Mouse (Mus musculus) thymus, postnatal 14 days (tissue): ENCODE results near the gene Lamp3.
"Not testable (repeated sequence)": the region's sequence is repeated elsewhere in the genome, so short reads cannot be mapped to it uniquely, and the experiment has no call there.

Experiments
- DNase-seq: peaks from one replicate; pipeline ENCODE4 v3.0.0; 2021

The Lamp3 gene

DNA sequence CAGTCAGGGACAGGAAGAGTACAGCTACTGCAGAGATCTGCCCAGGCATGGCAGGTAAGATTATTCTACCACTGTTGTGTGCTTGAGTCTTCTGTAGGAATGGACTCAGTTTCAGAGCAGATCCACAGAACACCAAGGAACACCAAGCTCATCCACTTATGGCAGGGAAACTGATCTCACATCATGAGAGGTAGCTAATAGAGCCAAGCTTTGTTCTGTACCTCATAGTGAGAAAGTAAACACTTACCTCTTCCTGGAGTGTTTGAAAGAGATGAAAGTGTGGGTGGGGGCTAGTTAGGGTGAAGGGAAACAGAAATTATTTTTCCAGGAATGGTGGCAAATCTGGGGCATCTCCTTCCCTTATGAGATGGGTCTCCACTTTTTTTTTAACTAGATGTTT lies at the start of gene Lamp3:
Lamp3 (minus strand) TSS at position 160 of the 400 bp plus-strand sequence.
- no peak for DNase-seq

DNA sequence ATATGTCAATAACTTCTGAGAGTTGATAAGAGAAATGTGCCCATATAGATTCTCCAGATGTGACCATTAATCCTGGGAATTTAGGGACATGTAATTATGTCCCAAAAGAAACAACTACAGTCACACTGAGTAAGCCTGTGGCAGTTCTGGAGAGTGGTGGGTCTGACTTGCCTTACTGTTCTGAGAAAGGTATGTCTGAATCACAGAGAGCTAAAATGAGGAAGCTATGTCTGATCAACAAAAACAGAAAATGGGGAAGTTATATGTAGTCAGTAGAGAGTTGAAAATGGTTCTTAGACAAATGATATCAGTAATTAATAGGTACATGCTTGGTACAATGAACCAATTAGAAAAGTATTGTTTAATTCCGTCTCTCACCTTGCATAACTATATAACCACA lies 26.7 kb upstream of the Lamp3 start:
- no peak for DNase-seq

DNA sequence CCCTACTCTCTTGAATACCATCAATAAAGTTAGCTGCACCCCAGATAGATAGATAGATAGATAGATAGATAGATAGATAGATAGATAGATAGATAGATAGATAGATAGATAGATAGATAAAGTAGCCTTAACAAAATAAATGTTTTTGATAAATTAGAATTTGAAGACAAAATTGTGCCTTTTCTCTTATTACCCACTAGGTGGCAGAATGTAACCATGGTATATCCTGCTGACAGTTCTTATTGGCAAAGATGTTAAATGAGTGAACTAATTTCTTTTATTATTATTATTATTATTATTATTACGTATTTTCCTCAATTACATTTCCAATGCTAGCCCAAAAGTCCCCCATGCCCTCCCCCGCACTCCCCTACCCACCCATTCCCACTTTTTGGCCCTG lies 18.0 kb upstream of the Lamp3 start:
- not testable (repeated sequence) for DNase-seq

DNA sequence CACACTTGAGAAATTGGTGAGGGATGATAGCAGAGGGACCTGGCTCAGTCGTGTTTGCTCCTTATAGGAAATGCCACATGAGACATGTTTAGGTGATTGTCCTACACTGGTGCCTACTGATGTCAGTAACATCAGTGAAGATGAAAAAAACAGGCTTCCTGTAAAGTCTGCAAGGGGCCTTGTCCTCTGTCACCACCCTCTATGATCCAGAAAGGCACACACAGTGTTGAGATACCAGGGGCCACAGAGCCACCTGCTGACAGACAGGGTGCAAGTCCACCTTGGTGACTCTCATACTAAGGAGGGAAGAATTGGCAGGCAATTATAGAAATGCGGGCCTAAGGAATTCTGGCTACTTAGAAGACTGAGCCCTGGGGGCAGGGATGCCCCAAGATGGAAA lies 14.8 kb upstream of the Lamp3 start:
- no peak for DNase-seq

DNA sequence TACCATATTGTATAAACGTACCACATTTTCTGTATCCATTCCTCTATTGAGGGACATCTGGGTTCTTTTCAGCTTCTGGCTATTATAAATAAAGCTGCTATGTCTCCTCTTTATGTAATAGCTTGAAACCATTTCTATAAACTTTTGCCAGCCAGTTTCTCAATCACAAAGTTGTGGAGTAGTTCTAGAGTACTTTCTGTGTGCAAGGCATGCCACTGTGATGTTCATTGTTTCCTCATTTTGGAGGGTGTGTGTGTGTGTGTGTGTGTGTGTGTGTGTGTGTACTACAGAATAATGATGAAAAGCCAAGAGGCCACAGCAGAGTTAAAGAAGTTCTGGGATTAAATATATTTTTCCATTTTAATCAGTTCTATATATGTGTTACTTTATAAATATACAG lies 1.2 kb upstream of the Lamp3 start:
- DNase-seq, result no peak

DNA sequence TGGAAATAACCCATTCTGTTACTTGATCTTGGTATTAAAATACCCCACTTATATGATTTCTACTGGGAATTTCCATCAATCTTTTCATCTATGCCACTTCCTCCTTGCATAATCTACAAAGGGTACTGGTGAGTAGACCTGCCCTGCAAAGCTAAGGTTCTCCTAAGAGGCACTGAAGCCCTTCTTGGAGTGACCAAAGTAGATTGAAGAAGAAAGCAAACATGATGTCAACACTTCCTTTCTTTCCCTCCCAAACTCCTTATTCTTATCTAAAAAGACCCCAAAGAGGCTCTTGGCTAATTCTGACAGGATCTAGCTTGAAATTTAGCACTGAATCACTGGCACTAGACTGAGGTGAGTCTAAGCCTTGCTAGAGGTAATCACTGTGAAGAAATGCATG lies 7.0 kb downstream of the Lamp3 start:
- DNase-seq, result no peak

DNA sequence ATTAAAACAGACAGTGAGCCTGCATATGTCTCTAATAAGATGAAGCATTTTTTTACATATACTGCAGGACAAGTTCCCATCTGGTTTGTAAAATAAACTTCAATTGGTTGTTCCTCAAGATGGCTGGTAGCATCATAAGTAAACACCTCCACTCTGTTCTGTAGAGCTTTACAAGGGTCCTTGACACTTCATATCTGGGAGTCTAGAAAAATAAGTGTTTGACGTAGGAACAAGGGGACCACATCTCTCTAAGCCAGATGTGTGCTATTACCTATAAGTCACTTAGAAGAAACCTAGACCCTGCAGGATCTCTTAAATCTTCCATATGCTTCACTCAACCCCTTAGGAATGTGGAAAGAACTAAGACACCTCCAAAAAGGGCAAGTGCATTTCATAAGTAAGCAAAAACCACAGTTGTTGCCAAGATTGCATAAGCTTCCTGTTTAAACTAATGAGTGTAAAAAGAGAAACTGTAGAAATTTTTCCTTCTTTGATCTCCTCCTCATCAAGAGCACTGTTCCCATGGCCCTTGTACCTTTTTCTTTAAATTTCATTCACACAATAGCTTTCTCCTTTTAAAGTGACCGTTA lies 35.3 kb downstream of the Lamp3 start:
- no peak for DNase-seq

DNA sequence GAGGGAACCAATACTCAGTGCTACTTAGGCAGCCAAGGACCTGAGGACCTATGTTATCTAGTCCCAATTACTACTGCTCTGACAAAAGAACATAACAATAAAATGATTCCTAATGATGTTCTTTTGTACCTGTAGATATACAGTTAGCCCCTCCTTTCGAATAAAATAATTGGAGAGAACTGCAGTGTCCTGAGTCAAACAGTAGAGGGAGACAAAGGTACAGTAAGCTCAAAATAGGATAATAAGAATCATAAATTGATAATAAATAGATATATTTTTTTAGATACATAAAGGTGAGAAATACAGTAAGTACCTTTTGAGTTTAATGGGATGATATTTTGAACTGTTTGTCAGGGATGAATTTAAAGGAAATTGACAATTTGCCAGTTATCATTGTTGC lies 39.9 kb downstream of the Lamp3 start:
- no peak for DNase-seq

DNA sequence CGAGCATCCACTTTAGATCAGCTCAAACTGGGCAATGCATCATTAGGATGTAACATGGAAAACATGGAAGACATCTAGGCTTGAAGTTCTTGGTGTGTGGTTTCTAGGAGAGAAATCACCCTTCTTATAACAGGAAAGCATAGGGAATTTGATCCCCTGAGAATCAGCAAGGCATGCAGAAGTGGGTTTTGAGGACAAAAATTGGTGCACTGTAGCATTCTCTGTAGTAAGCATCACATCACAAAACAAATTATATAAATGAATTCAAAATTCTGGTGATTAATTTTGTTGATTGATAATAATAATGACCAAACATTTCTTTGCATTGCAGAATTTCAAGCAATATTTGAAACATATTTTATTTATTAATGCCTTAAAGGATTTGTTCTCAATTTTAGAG lies 76.4 kb downstream of the Lamp3 start, which contains the start of gene Olfr171:
Olfr171 (minus strand) TSS at position 101 of the 400 bp plus-strand sequence.
- DNase-seq, result no peak

DNA sequence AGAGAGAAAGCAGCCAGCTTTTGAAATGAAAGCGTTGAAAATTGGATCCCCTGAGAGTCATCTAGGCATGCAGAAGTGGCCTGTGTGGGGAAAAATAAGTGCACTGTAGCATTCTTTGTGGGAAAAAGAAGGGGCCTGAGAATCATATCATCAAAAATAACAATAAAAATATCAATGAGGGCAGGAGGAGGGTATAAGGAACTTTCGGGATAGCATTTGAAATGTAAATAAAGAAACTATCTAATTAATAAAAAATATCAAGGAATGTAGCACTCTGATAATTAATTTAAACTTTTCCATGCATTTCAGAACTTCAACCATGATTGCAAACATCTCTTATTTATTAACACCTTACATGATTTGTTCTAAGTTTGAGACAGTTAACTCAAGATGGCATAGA lies 94.4 kb downstream of the Lamp3 start, which contains the start of gene Olfr170:
Olfr170 (minus strand) TSS at position 101 of the 400 bp plus-strand sequence.
- DNase-seq, result not testable (repeated sequence)
